Mouse (Mus musculus) gastrocnemius, postnatal 4 days (tissue): ENCODE data around the gene Sntg2. TPM values are rescaled to one million over a fixed set of nuclear protein-coding genes. Genes with fewer than 3 reads are reported as not detected.

Source experiments
- total RNA-seq, 2 experiments: library from RNA; stranded (reverse); gene quantifications; 2 replicates each; pipeline ENCODE4 v1.2.3; 2021

Sntg2 gene
- total RNA-seq, 2 experiments from 2014 or later = 1.2 to 1.5 TPM

Other genes starting within 250 kb of the Sntg2 start
- gene Tpo, start 240.8 kb downstream of the Sntg2 start, total RNA-seq = not detected
- 10 to 100 TPM; 12.0 to 13.7 TPM for gene Tmem18, start 211.1 kb upstream of the Sntg2 start, total RNA-seq